Mouse (Mus musculus) brain, adult 2 months (tissue): ENCODE data around the gene Cnpy1.

Experiments used
- DNase-seq: peaks from one replicate; pipeline ENCODE4 v3.0.0; 2011; ENCODE audit warnings: low read depth, low spot score

The Cnpy1 gene

DNA sequence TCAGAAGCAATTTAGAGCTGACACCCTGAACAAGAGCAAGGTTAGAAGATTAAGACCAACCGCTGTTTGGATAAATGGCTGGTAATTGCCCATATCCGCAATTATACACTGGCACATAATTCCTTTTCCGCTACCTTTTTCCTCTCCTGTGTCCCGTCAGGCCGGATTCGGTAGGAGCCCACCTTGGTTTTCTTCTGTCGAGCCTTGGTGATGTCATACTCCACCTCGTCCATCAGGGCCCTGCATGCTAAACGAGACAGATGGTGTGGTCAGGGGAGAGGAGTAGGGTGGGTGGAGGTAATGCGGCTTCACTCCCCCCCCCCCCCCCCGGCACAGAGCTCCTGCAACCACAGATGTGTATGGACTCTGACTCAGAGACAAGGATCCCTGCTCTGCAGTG, at the start of gene Cnpy1:
Gene Cnpy1, minus strand, starts transcription at position 233 of the 400 bp plus-strand sequence.
- DNase-seq, result no peak

DNA sequence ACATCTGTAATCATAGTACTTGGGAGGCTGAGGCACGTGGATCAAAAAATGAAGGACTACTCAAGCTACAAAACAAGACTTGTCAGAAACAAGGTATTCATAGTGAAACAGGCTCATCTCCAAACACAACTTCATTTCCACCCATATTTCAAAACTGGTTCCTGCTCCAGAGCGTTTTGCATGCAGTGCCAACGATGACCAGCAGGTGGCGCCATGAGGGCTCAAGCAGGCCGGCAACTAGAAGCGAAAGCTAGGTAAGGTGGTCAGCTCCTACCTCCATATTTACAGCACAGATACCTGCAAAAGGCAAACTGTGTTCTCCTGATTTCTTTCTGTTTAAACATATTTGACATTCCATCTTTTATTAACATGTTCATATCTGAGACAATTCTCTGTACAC, 48.4 kb upstream of the Cnpy1 start:
- DNase-seq, result peak; percentile 87

DNA sequence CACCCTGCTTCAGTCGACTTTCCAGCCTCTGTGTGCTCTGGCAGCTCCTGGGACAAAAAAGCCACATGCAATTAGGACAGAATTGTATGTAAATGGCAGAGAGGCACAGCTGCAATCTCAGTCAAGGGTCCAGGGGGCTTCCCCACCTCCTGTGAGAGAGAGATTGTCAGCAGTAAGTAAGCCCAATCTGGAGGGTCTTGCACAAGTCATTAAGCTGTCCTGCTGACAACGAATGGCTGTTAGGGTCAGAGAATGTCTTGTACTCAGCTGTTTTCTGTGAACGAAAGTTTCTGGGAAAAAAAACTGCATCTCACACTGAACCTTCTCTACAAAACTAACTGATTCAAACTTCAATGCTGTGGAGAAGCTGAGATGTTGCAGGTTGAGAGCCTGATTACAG, 46.7 kb upstream of the Cnpy1 start:
- no peak for DNase-seq

- DNase-seq, result no peak
Measured at GRCm38 (mm10) chr5:28291118-28291850, 45.7 kb upstream of the Cnpy1 start.

DNA sequence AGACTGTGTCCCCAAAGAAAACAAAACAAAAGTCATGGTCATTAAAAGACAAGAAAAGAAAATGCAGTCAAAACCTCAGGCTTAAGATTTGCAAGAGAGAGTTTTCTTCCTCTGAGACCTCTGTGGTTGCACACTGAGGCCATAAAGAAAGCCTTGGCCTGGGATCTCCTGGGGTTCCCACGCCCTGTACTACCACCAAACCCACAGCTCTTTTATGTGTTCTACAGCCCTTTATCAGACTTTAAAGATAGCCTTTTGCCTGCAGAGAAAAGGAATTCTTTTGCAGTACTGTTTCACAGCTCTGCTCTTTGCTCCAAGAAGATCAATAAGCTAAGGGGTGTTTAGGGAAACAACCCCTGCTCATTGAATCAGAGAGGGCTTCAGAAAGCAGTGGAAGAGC, 45.0 kb upstream of the Cnpy1 start:
- DNase-seq, result no peak

- peak; percentile 83 for DNase-seq
Measured at GRCm38 (mm10) chr5:28289111-28289510, 43.5 kb upstream of the Cnpy1 start.

DNA sequence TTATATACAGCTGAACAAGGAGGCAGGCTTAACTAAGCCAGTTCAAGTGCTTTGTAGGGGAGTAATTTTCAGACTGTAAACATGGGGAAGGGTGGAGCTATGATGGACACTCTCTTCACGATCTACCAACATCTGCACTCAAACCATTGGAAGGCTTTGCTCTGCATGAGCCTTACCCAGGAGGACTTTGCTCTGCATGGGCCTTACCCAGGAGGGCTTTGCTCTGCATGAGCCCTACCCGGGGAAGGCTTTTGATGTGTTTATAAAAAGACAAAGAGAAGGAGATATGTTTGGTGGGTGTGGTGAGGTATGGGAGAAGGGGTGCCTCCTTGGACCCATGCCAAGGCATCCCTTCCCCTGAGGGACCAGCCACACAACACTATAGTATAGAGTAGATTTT, 31.7 kb upstream of the Cnpy1 start:
- no peak for DNase-seq

DNA sequence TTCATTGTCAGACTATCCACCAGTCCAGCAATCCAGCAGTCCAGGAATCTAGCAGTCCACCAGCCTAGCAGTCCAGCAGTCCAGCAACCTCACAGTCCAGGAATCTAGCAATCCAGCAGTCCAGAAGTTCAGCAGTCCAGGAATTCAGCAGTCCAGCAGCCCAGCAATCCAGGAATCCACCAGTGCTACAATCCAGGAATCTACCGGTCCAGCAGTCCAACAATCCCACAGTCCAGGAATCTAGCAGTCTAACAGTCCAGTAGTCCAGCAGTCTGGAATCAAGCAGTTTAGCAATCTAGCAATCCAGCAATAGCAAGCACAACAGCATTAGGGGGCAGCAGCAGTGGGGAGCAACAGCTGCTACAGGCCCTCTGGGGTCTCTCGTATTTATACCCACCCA, 27.2 kb upstream of the Cnpy1 start:
- DNase-seq, result no peak

- no peak for DNase-seq
Measured at GRCm38 (mm10) chr5:28269469-28269991, 23.9 kb upstream of the Cnpy1 start.

- DNase-seq, result no peak
Measured at GRCm38 (mm10) chr5:28267576-28267975, 22.0 kb upstream of the Cnpy1 start.

DNA sequence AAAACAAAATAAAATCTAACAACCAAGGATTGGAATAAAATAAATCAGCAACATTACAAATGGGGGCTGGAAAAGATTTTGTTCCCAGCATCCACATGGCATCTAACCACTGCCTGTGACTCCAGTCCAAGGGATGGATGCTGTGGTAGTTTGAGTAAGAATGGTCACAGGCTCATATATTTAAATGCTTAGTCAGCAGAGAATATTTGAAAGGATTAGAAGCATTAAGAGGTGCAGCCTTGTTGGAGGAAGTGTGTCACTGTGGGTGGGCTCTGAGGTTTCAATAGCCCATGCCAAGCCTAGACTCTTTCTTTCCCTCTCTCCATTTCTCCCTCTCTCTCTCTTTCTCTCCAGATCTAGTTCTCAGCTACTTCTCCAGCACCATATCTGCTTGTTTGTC, 20.0 kb upstream of the Cnpy1 start:
- DNase-seq, result no peak

DNA sequence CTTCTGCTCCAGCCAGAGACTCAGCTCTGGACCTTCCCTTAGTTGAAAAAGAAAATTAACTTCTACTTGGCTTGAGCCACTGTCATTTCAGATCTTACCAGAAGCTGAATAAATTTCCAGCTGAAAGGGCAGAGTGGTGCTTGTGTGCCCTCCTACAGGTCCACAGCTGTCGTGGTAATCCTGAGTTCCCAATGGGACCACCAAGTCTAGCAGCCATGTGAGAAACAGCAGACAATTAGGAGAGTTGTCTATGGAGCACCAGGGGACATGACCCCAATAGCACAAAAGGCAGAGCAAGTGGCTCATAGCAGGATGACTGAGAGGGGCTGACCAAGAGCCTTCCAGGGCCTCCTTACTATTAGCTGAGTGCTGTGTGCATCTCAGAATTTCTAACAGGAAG, 18.2 kb upstream of the Cnpy1 start:
- DNase-seq, result no peak

- DNase-seq, result no peak
Measured at GRCm38 (mm10) chr5:28262070-28262469, 16.5 kb upstream of the Cnpy1 start.

- DNase-seq, result no peak
Measured at GRCm38 (mm10) chr5:28259939-28260338, 14.3 kb upstream of the Cnpy1 start.

- DNase-seq, result no peak
Measured at GRCm38 (mm10) chr5:28259385-28259784, 13.8 kb upstream of the Cnpy1 start.

DNA sequence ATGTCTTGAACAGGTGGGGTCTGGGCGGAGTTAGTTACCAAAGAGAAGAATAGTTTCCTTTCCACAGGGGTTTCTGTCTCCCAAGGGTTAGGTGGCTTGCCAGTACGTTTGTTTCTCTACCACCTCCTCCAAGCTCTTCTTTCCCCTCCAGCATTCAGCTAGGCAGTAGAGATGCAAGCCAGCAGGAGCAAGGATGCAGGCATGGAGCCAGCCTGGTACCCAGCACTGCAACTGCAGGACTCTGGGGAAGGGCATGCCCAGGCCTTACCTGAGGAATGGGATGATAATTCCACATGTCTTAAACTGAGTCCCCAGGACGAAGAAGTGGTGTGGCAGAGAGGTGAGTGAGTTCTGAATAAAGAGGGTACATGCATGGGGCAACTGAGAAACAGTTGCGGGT, 12.2 kb upstream of the Cnpy1 start:
- DNase-seq, result no peak

DNA sequence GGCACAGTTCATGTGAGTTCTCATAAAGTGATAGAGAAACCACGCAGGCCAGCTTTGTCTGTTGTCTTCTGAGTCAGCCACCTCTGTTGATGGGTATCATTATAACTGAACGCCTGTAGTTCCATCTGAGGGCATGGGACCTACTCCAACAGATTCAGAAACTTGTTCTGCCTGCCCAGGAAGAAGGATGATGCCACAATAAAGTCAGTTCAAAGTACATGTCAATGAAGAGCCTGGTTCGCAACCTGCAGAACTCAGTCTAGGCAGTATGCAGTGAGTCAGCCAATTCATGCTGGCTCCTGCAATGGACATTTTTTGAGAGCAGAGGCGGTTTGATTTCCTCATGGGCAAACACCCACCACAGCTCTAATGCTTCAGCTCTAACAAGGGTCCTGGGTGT, 7.4 kb upstream of the Cnpy1 start:
- DNase-seq, result no peak

DNA sequence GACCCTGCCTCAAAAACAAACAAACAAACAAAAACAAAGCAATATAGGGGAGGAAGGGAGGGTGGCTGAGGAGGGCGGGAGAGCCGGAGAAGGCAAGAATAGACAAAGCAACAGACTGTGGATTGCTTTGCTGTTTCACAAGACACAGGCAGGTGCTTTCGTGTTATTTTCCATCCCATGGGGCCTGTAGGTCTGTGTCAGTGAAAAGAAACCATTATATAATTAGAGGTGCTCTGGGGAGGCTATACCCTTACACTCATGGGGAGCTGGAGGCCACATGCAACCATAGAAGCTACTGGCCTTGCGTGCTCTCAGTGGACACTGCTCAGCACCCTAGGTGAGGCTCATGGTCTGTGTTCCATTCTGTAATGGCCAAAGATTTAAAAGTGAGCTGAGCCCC, 6.7 kb upstream of the Cnpy1 start:
- DNase-seq, result no peak

- peak; percentile 95 for DNase-seq
Measured at GRCm38 (mm10) chr5:28251211-28251764, 5.7 kb upstream of the Cnpy1 start.

- no peak for DNase-seq
Measured at GRCm38 (mm10) chr5:28250479-28250878, 4.9 kb upstream of the Cnpy1 start.

DNA sequence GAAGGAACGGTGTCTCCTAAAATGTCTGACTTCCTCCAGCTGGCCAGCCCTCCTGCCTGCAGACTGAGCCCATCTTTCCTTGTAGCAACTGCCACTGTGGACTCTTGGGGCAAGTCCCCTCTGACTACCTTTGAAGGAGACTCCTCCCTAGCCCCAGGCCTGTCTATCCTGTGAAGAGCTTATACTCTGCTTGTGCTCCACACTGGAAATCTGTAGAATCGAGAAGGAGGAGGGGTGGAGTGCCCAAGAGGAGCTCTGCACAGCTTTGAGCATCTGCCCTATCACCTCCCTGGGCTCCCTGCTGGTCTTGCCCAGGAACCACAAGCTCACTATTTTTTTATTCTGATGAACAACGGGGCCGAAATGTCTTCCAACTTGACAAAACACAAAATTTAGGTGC, 485 bp downstream of the Cnpy1 start:
- no peak for DNase-seq

GRCm38 (mm10) chr5:28243501-28244177, 2.0 kb downstream of the Cnpy1 start:
- DNase-seq, result peak; percentile 59

DNA sequence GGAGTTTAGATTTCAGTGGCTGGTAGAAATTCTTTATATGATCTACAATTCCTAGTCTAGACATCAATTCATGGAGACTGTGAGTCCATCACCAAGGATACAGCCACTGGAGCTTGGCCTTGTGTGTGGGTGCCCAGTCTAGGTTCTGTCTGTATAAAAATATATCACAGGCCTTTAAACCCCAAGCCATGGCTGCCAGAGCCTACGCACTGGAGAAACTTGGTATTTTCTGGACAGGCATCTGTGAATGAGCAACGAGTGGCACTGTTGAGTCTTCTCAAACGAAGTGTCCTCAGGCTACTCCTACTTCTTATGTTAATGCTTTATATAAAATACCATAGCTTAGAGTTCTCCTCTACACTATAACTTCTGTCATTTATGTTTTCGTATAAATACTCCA, 4.2 kb downstream of the Cnpy1 start:
- DNase-seq, result peak; percentile 55
